Mouse (Mus musculus): Measurements from ENCODE around the gene Rnf6. TPM values are rescaled to one million over a fixed set of nuclear protein-coding genes. Genes with fewer than 3 reads are reported as not detected.
A peak's percentile ranks its signal among the peaks of the same experiment; 100 is the strongest.

Rnf6 gene
- polyA plus RNA-seq, 1 experiment from 2014 or later: 24.7 TPM

DNA sequence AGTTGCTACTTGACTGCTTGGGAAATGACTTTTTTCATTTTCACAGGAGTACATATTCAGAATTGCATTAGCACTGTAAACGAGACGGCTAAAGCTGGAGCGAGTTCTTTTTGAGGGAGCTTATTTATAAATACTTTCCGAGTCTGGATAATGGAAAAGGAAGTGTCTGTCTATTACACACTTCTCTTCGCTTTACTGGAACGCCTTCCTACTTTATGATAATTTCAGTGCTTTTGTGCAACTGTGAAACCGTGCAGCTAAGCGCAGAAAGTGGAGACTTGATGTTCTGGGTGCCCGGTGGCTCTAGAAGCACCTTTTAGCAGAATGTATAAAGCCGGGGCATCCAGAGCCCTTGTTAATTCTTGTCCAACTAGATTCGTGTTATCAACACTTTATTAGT, 11.5 kb upstream of the Rnf6 start:
- H3K36me3 ChIP-seq (ENCODE audit: control insufficient read depth, insufficient read depth, low read length): no peaks in the 10 kb centered on the region
- no peak for ATAC-seq (ENCODE audit: low read depth)
- H3K4me3 ChIP-seq (ENCODE audit: low read depth, low read length): peak overlapping the region; percentile 72
- no peaks in the 10 kb centered on the region for H3K9me3 ChIP-seq (ENCODE audit: control insufficient read depth, low read length)
- no peaks in the 10 kb centered on the region for H3K27me3 ChIP-seq (ENCODE audit: control insufficient read depth, insufficient read depth, low read length)
- H3K4me1 ChIP-seq (ENCODE audit: control insufficient read depth, insufficient read depth, low read length): peaks cover 13% of the 10 kb centered on the region
- no peak overlapping the region for H3K27ac ChIP-seq (ENCODE audit: low read depth, low read length)
- peak overlapping the region; percentile 32; the same call in 1 of the 2 replicates for H3K9ac ChIP-seq (replicated peaks; ENCODE audit: low read depth, low read length)
- WGBS: 66% methylated on average over 11 of the region's 11 CpGs
- H3K4me2 ChIP-seq (ENCODE audit: low read depth, low read length): peak overlapping the region; percentile 59

DNA sequence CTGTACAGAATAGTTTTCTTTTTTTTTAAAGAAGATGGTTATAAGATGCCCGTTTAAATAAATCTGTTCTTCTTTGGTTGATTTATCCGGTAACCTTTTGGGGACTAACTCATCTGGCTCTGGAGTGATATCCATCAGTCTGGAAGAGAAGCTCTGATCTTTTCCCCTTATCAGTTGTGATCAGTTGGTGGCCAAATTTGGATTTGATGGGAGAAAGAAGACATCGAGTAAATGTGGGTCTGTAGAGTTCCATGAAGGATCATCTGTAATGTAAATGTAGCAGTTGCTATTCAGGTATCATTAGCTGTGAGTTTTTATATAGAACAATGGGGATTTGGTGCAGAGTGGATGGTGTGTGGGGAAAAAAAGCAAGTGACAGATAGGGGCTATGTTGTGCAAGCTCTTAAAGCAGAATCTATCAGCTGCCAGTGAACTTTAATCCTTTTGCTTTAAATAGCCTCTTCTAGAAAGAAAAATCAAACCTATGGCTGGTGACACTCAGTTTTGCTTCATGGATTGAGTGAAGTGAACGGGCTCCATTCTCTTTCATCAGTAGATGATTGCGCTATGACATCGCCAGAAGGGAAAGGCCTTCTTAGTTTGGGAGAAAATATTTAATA, 10.8 kb upstream of the Rnf6 start:
- no peaks in the 10 kb centered on the region for H3K9me3 ChIP-seq (ENCODE audit: control insufficient read depth, low read length)
- no peaks in the 10 kb centered on the region for H3K36me3 ChIP-seq (ENCODE audit: control insufficient read depth, insufficient read depth, low read length)
- peak overlapping the region; percentile 82 for H3K9ac ChIP-seq (replicated peaks; ENCODE audit: low read depth, low read length)
- no peaks in the 10 kb centered on the region for H3K27me3 ChIP-seq (ENCODE audit: control insufficient read depth, insufficient read depth, low read length)
- 42% methylated on average over 6 of the region's 6 CpGs for WGBS
- ATAC-seq (ENCODE audit: low read depth): no peak
- H3K4me1 ChIP-seq (ENCODE audit: control insufficient read depth, insufficient read depth, low read length): peaks cover 13% of the 10 kb centered on the region
- peak overlapping the region; percentile 59 for H3K4me2 ChIP-seq (ENCODE audit: low read depth, low read length)
- no peak overlapping the region for H3K27ac ChIP-seq (ENCODE audit: low read depth, low read length)
- peak overlapping the region; percentile 72 for H3K4me3 ChIP-seq (ENCODE audit: low read depth, low read length)

DNA sequence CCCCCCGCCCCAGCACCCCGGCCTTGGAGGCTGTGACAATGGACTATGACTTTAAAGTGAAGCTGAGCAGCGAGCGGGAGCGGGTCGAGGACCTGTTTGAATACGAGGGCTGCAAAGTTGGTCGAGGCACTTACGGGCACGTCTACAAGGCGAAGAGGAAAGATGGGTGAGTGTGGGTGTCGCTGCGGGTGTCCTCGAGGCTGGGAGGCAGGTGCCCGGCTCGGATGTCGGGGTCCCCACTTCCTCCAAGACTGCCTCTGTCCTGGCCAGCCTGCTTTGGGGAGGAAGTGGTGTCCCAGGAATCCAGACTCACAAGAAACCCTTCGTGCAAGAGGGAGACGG, 10.3 kb upstream of the Rnf6 start:
- H3K36me3 ChIP-seq (ENCODE audit: control insufficient read depth, insufficient read depth, low read length): no peaks in the 10 kb centered on the region
- peak overlapping the region; percentile 89 for H3K27ac ChIP-seq (ENCODE audit: low read depth, low read length)
- H3K4me3 ChIP-seq (ENCODE audit: low read depth, low read length): peak overlapping the region; percentile 72
- WGBS: under 1% methylated on average over 19 of the region's 19 CpGs
- H3K4me1 ChIP-seq (ENCODE audit: control insufficient read depth, insufficient read depth, low read length): peaks cover 13% of the 10 kb centered on the region
- no peaks in the 10 kb centered on the region for H3K27me3 ChIP-seq (ENCODE audit: control insufficient read depth, insufficient read depth, low read length)
- no peak; the same call in 1 of the 2 replicates for ATAC-seq (ENCODE audit: low read depth)
- H3K4me2 ChIP-seq (ENCODE audit: low read depth, low read length): peak overlapping the region; percentile 59
- H3K9me3 ChIP-seq (ENCODE audit: control insufficient read depth, low read length): no peaks in the 10 kb centered on the region
- H3K9ac ChIP-seq (replicated peaks; ENCODE audit: low read depth, low read length): peak overlapping the region; percentile 82

DNA sequence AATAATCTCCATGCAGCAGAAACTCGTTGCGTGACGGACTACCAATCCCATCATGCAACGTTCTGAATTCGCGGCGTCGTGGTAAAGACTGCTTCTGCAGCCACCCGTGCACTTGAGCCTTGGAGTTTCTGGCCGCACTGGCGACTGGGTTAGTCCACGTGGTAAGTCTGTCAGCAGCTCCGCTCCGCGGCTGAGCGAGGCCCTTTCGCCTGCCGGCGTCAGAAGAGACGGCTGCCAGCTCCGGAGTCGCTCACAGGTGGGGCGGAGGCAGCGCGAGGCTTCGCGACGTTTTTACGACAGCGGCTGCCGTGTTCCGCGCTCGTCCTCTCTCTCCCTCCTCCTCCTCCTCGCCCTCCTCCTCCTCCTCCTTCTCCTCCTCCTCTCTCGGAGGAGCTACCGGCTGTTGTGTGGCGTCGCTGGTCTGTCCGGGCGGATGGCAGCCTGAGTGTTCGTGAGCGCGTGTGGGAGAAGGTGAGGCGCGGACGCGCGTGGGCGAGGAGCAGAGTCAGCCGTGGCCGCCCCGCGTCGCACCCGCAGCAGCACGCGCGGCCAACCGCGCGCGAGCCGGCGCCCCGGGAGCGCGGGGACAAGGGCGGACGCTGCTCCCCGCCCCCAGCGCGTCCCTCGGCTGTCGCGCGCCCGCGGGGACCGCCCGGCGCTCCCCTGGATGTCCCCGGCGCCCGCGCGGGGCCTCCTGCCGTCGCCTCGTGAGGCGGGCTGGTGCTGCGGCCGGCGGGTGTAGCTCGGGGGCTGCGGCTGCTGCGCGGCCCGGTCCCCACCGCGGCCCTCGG, 9.7 kb upstream of the Rnf6 start, which contains the start of gene Cdk8:
TSS of gene Cdk8 (plus strand) at position 367 of the 791 bp plus-strand sequence.
- H3K27me3 ChIP-seq (ENCODE audit: control insufficient read depth, insufficient read depth, low read length): no peaks in the 10 kb centered on the region
- H3K36me3 ChIP-seq (ENCODE audit: control insufficient read depth, insufficient read depth, low read length): no peaks in the 10 kb centered on the region
- peak within 1 kb of the TSS; percentile 59 for H3K4me2 ChIP-seq (ENCODE audit: low read depth, low read length)
- peaks cover 13% of the 10 kb centered on the region for H3K4me1 ChIP-seq (ENCODE audit: control insufficient read depth, insufficient read depth, low read length)
- peak; percentile 93 for ATAC-seq (ENCODE audit: low read depth)
- H3K27ac ChIP-seq (ENCODE audit: low read depth, low read length): peak within 1 kb of the TSS; percentile 89
- peak within 1 kb of the TSS; percentile 82 for H3K9ac ChIP-seq (replicated peaks; ENCODE audit: low read depth, low read length)
- under 1% methylated on average over 88 of the region's 102 CpGs for WGBS
- H3K9me3 ChIP-seq (ENCODE audit: control insufficient read depth, low read length): no peaks in the 10 kb centered on the region
- H3K4me3 ChIP-seq (ENCODE audit: low read depth, low read length): peak within 1 kb of the TSS; percentile 72

DNA sequence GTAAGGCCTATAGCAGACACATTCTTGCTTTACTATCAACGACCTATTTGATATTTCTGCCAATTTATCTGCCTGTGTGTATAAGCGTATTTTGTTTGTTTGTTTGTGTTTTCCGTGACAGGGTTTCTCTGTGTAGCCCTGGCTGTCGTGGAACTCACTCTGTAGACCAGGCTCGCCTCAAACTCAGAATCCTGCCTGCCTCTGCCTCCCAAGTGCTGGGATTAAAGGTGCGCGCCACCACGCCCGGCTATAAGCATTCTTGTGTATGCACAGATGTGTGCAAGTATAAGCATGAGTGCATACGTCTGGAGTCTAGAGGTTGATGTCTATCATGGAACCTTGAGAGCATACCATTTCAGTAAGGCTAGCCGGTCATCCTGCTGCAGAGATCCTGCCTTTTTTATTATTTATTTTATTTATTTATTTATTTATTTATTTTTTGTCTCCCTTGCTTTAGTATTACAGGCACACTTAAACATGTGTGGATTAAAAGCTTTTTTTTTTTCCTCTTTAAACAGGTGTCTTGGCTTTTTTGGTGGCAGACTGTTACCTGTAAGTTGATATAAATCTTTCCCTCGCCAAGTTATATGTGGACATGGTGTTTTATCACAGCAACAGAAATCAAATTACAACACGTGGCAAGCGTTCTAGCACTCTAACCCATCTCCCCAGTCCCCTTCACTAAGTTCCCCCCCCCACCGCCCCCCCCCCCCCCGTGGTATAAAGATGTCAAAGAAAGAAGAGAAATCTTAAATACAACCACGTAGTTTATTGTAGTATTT, 8.7 kb upstream of the Rnf6 start:
- Histone ChIP-seq H3K4me1 (ENCODE audit: control insufficient read depth, insufficient read depth, low read length) (peaks cover 13% of the 10 kb centered on the region), H3K9me3 (ENCODE audit: control insufficient read depth, low read length) (no peaks in the 10 kb centered on the region), H3K4me3 (ENCODE audit: low read depth, low read length) (peak overlapping the region; percentile 72), H3K27ac (ENCODE audit: low read depth, low read length) (peak overlapping the region; percentile 89; the same call in 1 of the 2 replicates), H3K36me3 (ENCODE audit: control insufficient read depth, insufficient read depth, low read length) (no peaks in the 10 kb centered on the region), H3K27me3 (ENCODE audit: control insufficient read depth, insufficient read depth, low read length) (no peaks in the 10 kb centered on the region), H3K9ac (replicated peaks; ENCODE audit: low read depth, low read length) (peak overlapping the region; percentile 82; the same call in 1 of the 2 replicates), H3K4me2 (ENCODE audit: low read depth, low read length) (peak overlapping the region; percentile 59)
- 58% methylated on average over 17 of the region's 17 CpGs for WGBS
- peak; percentile 0; the same call in 1 of the 2 replicates for ATAC-seq (ENCODE audit: low read depth)

DNA sequence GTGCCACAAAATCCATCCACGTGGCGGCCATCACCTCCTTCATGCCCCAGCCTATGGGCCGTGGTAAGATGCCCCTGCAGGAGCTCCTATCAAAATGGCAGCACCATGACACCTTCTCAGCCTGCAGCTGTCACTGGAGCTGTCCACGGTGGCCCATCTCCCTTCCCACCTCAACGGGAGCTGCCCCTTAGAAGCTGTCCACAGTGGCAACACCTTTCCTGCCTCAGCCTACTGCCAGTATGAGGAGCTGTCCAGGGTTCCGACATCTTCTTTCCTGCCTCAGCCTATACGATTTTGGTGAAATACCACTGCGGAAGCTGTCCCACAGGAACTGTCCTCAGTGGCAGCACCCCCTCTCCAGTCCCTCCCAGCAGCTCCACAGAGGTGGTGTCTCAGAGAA, 6.1 kb upstream of the Rnf6 start:
- Histone ChIP-seq H3K27me3 (ENCODE audit: control insufficient read depth, insufficient read depth, low read length) (no peaks in the 10 kb centered on the region), H3K4me1 (ENCODE audit: control insufficient read depth, insufficient read depth, low read length) (peaks cover 4% of the 10 kb centered on the region), H3K36me3 (ENCODE audit: control insufficient read depth, insufficient read depth, low read length) (no peaks in the 10 kb centered on the region), H3K4me3 (ENCODE audit: low read depth, low read length) (no peak overlapping the region), H3K9ac (replicated peaks; ENCODE audit: low read depth, low read length) (no peak overlapping the region), H3K9me3 (ENCODE audit: control insufficient read depth, low read length) (no peaks in the 10 kb centered on the region), H3K4me2 (ENCODE audit: low read depth, low read length) (no peak overlapping the region), H3K27ac (ENCODE audit: low read depth, low read length) (no peak overlapping the region)
- WGBS: 88% methylated on average over 8 of the region's 8 CpGs
- ATAC-seq (ENCODE audit: low read depth): no peak

DNA sequence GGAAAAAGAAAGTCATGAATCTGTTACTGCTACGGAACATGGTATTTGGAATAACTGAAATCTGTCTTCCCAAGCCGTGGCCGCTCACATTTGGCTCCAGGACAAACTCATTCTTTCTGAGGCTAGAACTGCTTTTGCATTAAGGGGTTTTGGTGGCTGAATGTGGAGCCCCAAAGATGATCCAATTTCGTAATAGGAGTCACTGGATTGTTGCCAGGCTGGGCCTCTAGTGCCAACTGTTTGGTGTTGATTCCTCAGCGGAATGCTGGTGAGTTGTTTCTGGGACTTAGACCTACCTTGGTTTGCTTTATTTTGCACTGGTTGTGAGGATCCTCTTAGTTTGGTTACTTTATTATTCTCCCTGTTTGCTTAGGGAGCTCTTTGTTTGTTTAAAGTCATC, 2.4 kb upstream of the Rnf6 start:
- no peak overlapping the region for H3K9ac ChIP-seq (replicated peaks; ENCODE audit: low read depth, low read length)
- no peaks in the 10 kb centered on the region for H3K36me3 ChIP-seq (ENCODE audit: control insufficient read depth, insufficient read depth, low read length)
- ATAC-seq (ENCODE audit: low read depth): no peak
- no peak overlapping the region for H3K4me2 ChIP-seq (ENCODE audit: low read depth, low read length)
- WGBS: 87% methylated on average over 5 of the region's 5 CpGs
- peaks cover 6% of the 10 kb centered on the region for H3K4me1 ChIP-seq (ENCODE audit: control insufficient read depth, insufficient read depth, low read length)
- no peaks in the 10 kb centered on the region for H3K27me3 ChIP-seq (ENCODE audit: control insufficient read depth, insufficient read depth, low read length)
- H3K9me3 ChIP-seq (ENCODE audit: control insufficient read depth, low read length): no peaks in the 10 kb centered on the region
- H3K27ac ChIP-seq (ENCODE audit: low read depth, low read length): no peak overlapping the region
- H3K4me3 ChIP-seq (ENCODE audit: low read depth, low read length): no peak overlapping the region

DNA sequence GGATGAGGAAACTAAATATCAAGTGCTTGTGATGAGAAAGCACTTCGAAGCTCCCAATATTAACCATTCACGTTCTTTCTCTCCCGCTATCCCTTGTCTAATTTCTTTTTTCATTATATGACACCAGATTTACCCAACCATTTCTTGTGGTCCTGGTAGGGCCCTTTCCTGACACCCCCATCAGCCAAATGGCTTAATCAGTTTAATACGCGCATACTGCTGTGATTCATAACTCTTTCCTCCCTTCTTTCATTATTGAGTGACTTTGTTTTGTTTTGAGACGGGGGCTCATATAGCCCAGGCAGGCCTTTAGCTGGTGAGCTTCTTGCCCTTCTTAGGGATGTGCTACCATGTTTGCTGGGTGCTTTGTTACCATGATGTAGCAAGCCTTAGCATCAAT, 367 bp upstream of the Rnf6 start:
- ATAC-seq (ENCODE audit: low read depth): no peak
- WGBS: 37% methylated on average over 6 of the region's 6 CpGs

More for the DNA sequence above, 367 bp upstream of the Rnf6 start:
- Histone ChIP-seq H3K4me3 (ENCODE audit: low read depth, low read length) (peak overlapping the region; percentile 68), H3K4me1 (ENCODE audit: control insufficient read depth, insufficient read depth, low read length) (peaks cover 6% of the 10 kb centered on the region), H3K9ac (replicated peaks; ENCODE audit: low read depth, low read length) (peak overlapping the region; percentile 82), H3K9me3 (ENCODE audit: control insufficient read depth, low read length) (no peaks in the 10 kb centered on the region), H3K4me2 (ENCODE audit: low read depth, low read length) (peak overlapping the region; percentile 81), H3K27me3 (ENCODE audit: control insufficient read depth, insufficient read depth, low read length) (no peaks in the 10 kb centered on the region), H3K36me3 (ENCODE audit: control insufficient read depth, insufficient read depth, low read length) (peaks cover 11% of the 10 kb centered on the region), H3K27ac (ENCODE audit: low read depth, low read length) (peak overlapping the region; percentile 97)
